Mouse (Mus musculus) myocyte (in vitro differentiated cells): Measurements from ENCODE around the gene Ooep.

Experiments used
- E2F4 ChIP-seq: IDR thresholded peaks from one replicate; pipeline ENCODE4 v1.6.1; 2011; ENCODE audit warnings: mild to moderate bottlenecking, control low read depth, moderate library complexity; ENCODE audit not compliant: insufficient read depth
- MAX ChIP-seq: IDR thresholded peaks from one replicate; pipeline ENCODE4 v1.6.1; 2011; ENCODE audit warnings: low read depth, mild to moderate bottlenecking, control low read depth
- MYOD1 ChIP-seq, 3 experiments: IDR thresholded peaks; one replicate each; pipeline ENCODE4 v1.6.1; 2011; ENCODE audit warnings: control low read depth in 2 of 3, low read depth in 2 of 3, mild to moderate bottlenecking in 2 of 3, moderate library complexity in 1 of 3; ENCODE audit not compliant: insufficient read length in 2 of 3, control insufficient read depth in 1 of 3
- POLR2A ChIP-seq: IDR thresholded peaks from one replicate; pipeline ENCODE4 v1.6.1; 2011; ENCODE audit warnings: low read depth, mild to moderate bottlenecking, control low read depth, moderate library complexity; ENCODE audit not compliant: insufficient read length
- POLR2AphosphoS2 ChIP-seq: IDR thresholded peaks from one replicate; pipeline ENCODE4 v1.6.1; 2011; ENCODE audit warnings: low read depth, control low read depth; ENCODE audit not compliant: insufficient read length
- REST ChIP-seq: IDR thresholded peaks from one replicate; pipeline ENCODE4 v1.6.1; 2011; ENCODE audit warnings: mild to moderate bottlenecking, control low read depth, moderate library complexity; ENCODE audit not compliant: insufficient read depth, insufficient read length
- TCF3 ChIP-seq: IDR thresholded peaks from one replicate; pipeline ENCODE4 v1.6.1; 2011; ENCODE audit warnings: low read depth, control low read depth; ENCODE audit not compliant: insufficient read length

DNA sequence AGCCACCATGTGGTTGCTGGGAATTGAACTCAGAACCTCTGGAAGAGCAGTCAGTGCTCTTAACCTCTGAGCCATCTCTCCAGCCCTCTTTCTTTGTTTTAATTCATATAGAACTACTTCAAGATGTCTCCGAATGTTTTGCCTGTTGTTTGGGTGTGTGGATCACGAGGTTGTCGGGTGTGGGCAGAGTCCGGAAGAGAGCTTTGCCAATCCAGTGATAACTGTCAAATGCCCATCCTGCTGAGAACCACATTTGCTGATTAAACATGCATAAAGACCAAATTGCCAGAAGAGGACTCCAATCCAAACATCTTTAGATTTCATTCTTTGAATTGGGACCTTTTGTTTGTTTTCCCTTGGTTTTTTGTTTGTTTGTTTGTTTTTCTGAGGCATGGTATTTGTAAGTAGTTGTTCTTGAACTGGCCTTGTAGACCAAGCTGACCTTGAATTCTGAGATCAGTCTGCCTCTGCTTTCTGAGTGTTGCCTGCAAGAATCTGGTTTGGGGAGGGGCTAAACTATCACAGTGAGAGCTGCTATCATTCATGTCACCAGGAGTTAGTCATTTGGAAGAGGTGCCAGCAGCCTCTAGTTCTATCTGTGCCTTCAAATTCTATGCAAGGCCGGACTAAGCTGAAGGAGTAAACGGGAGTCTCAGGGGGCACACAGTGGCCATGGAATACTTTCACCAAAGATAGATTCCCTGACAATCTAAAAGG lies 26.9 kb downstream of the Ooep start:
- TF ChIP-seq POLR2AphosphoS2 = no peak
- no peak for TF ChIP-seq TCF3
- TF ChIP-seq E2F4 = no peak
- no peak for TF ChIP-seq POLR2A
- no peak for TF ChIP-seq MAX
- TF ChIP-seq MYOD1 (IDR thresholded peaks at IDR 0.05; ENCODE audit: control insufficient read depth in 1 of 3, insufficient read length in 2 of 3, low read depth in 2 of 3) = no peak
- TF ChIP-seq REST = no peak
